Mouse (Mus musculus): ENCODE results near the gene Zfp131. TPM values are rescaled to one million over a fixed set of nuclear protein-coding genes. Genes with fewer than 3 reads are reported as not detected.

Gene Zfp131
- 53.2 TPM for polyA plus RNA-seq (2017; shearing (Covaris generic))

GRCm38 (mm10) chr13:119790761-119791579 lies at the start of gene Zfp131:
TSS of gene Zfp131 (minus strand) at chr13:119790889.

GRCm38 (mm10) chr13:119835320-119836056 lies 44.8 kb upstream of the Zfp131 start, which contains the start of gene D13Ertd608e:
TSS of gene D13Ertd608e (plus strand) at chr13:119836006.

GRCm38 (mm10) chr13:119830116-119830515 lies 39.4 kb upstream of the Zfp131 start, which contains the start of gene AF067063:
TSS of gene AF067063 (minus strand) at chr13:119830216.

GRCm38 (mm10) chr13:119755681-119756471 lies 34.8 kb downstream of the Zfp131 start, which contains the start of gene Nim1k:
TSS of gene Nim1k (minus strand) at chr13:119755882.

Other genes starting within 250 kb of the Zfp131 start
- gene Ccl28, start 167.1 kb downstream of the Zfp131 start, polyA plus RNA-seq (2017; shearing (Covaris generic)): 0.09 TPM
- gene Hmgcs1, start 100.5 kb downstream of the Zfp131 start, polyA plus RNA-seq (2017; shearing (Covaris generic)): 41.1 TPM
- 0.39 TPM for gene Nim1k, start 35.0 kb downstream of the Zfp131 start, polyA plus RNA-seq (2017; shearing (Covaris generic))
- not detected for gene AF067063, start 39.3 kb upstream of the Zfp131 start, polyA plus RNA-seq (2017; shearing (Covaris generic))
- not detected for gene D13Ertd608e, start 45.1 kb upstream of the Zfp131 start, polyA plus RNA-seq (2017; shearing (Covaris generic))
- not detected for gene Tcstv1, start 103.9 kb upstream of the Zfp131 start, polyA plus RNA-seq (2017; shearing (Covaris generic))
- not detected for gene Gm21761, start 138.4 kb upstream of the Zfp131 start, polyA plus RNA-seq (2017; shearing (Covaris generic))
- gene B020031M17Rik, start 159.9 kb upstream of the Zfp131 start, polyA plus RNA-seq (2017; shearing (Covaris generic)): not detected
- gene Gm36079, start 236.1 kb upstream of the Zfp131 start, polyA plus RNA-seq (2017; shearing (Covaris generic)): not detected

All from naive thymus-derived CD4-positive, alpha-beta T cell, adult 5 months (primary cell).